8 mouse cellular contexts compared by ENCODE assay signal in the genomic region with DNA sequence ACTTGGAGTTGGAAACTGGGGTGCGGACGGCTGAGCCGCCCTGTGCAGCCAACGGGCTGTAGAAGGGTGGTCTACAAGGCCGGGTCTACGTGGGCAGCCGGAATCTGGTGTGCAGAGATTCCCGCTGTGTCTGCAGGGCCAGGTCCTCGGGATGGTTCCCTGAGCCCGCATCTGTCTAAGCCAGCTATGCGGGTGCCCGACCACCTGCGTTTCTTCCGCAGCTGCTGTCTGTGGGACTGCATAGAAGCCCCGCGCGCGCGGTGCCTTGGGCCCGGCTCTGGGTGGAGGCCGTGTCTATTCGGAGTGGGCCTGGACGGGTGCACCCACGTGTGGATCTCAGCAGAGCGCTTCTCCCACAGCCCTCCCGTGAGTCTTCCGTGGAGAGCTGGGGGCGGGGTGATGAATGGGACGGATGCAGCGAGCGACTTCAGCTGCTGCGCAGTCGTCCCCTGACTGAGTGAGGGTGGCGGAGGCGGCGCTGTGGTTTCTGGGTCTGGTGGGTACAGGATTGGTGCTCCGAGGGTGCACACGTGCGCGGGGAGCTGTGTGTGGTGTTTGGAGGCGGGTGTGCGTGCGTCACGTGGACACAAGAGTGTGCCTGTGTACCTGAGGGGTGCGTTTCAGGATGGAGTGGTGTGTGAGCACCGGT. TPM values are rescaled to one million over a fixed set of nuclear protein-coding genes. Genes with fewer than 3 reads are reported as not detected.
DNase-seq lines count a peak whose midpoint lies in the region; ATAC-seq and TF ChIP-seq lines count a peak whose summit lies in the region.

No protein-coding gene starts in this region.

- WGBS in embryonic facial prominence, embryonic 14.5 days: under 1% methylated on average over 35 of the region's 46 CpGs
- under 1% methylated on average over 44 of the region's 46 CpGs for WGBS in hindbrain, embryonic 13.5 days

- H3K4me2 ChIP-seq in embryonic facial prominence, embryonic 14.5 days (ENCODE audit: low read depth, low read length): peak overlapping the region; percentile 96
- peak overlapping the region; percentile 93 for H3K4me2 ChIP-seq in hindbrain, embryonic 13.5 days

- H3K9me3 ChIP-seq in ES-E14 (ENCODE audit: control insufficient read depth, insufficient read depth, low read depth, low read length): no peaks in the 10 kb centered on the region
- H3K9me3 ChIP-seq in embryonic facial prominence, embryonic 14.5 days (ENCODE audit: control insufficient read depth, low read length): no peaks in the 10 kb centered on the region
- H3K9me3 ChIP-seq in hindbrain, embryonic 13.5 days: no peaks in the 10 kb centered on the region

- in situ Hi-C loops in ES-E14 (cut with MboI; ENCODE audit: low sequenced_read_pairs in 2 of 2, unreplicated experiment in 2 of 2): no loop called here

- peak overlapping the region; percentile 72 to 98 for H3K4me3 ChIP-seq in ES-E14 (ENCODE audit: insufficient read depth in 1 of 2, low read depth in 1 of 2, low read length in 2 of 2, poor library complexity in 1 of 2, severe bottlenecking in 1 of 2)
- H3K4me3 ChIP-seq in embryonic facial prominence, embryonic 14.5 days (ENCODE audit: low read depth, low read length): peak overlapping the region; percentile 72
- H3K4me3 ChIP-seq in hindbrain, embryonic 13.5 days: peak overlapping the region; percentile 75

- peak; percentile 51 for ATAC-seq in embryonic facial prominence, embryonic 14.5 days (ENCODE audit: low read depth)
- ATAC-seq in hindbrain, embryonic 13.5 days (ENCODE audit: low FRiP score): peak; percentile 77
- ATAC-seq in megakaryocyte, adult 5-6 weeks (ENCODE audit: poor library complexity, severe bottlenecking): peak; percentile 34

- no peak overlapping the region for H3K27ac ChIP-seq in ES-E14 (ENCODE audit: insufficient read depth, low read depth, low read length, poor library complexity, severe bottlenecking)
- no peak overlapping the region for H3K27ac ChIP-seq in embryonic facial prominence, embryonic 14.5 days (replicated peaks; ENCODE audit: low read depth, low read length)
- peak overlapping the region; percentile 86 for H3K27ac ChIP-seq in hindbrain, embryonic 13.5 days

- peaks cover 13% of the 10 kb centered on the region for H3K27me3 ChIP-seq in embryonic facial prominence, embryonic 14.5 days (replicated peaks; ENCODE audit: control insufficient read depth, insufficient read depth, low read length)
- peaks cover 38% of the 10 kb centered on the region for H3K27me3 ChIP-seq in hindbrain, embryonic 13.5 days

- peak overlapping the region; percentile 20 for H3K9ac ChIP-seq in ES-E14 (ENCODE audit: insufficient read depth, low read depth, low read length, poor library complexity, severe bottlenecking)
- H3K9ac ChIP-seq in embryonic facial prominence, embryonic 14.5 days (ENCODE audit: low read depth, low read length): peak overlapping the region; percentile 69
- peak overlapping the region; percentile 82 for H3K9ac ChIP-seq in hindbrain, embryonic 13.5 days

- DNase-seq in ES-E14 (ENCODE audit: low read depth, low spot score): no peak
- DNase-seq in adrenal gland, postnatal 25 days: peak; percentile 34
- DNase-seq in embryonic facial prominence, embryonic 14.5 days (ENCODE audit: low spot score): peak; percentile 38
- peak; percentile 80 to 87 for DNase-seq in left cerebral cortex, adult 9 months (ENCODE audit: low spot score in 2 of 2)
- peak; percentile 76 for DNase-seq in right cerebral cortex, postnatal 4 days
- DNase-seq in urinary bladder, postnatal 25 days (ENCODE audit: low spot score): no peak

- H3K36me3 ChIP-seq in ES-E14 (ENCODE audit: control insufficient read depth, insufficient read depth, low read length, poor library complexity, severe bottlenecking): no peaks in the 10 kb centered on the region
- H3K36me3 ChIP-seq in embryonic facial prominence, embryonic 14.5 days (ENCODE audit: control insufficient read depth, insufficient read depth, low read length): no peaks in the 10 kb centered on the region
- H3K36me3 ChIP-seq in hindbrain, embryonic 13.5 days: no peaks in the 10 kb centered on the region

- peaks cover 0 to 4% of the 10 kb centered on the region in 2 experiments; a peak in 1 of 4 replicates for H3K4me1 ChIP-seq in ES-E14 (ENCODE audit: control insufficient read depth in 2 of 2, insufficient read depth in 2 of 2, low read length in 2 of 2, poor library complexity in 1 of 2)
- no peaks in the 10 kb centered on the region for H3K4me1 ChIP-seq in embryonic facial prominence, embryonic 14.5 days (ENCODE audit: control insufficient read depth, insufficient read depth, low read length)
- H3K4me1 ChIP-seq in hindbrain, embryonic 13.5 days (replicated peaks): peaks cover 51% of the 10 kb centered on the region

TF ChIP-seq in ES-E14, 5 proteins besides CTCF, POLR2A, EP300 and RAD21:
- TF ChIP-seq MAFK (IDR thresholded peaks at IDR 0.05; ENCODE audit: insufficient read depth, low read depth, low read length) (no peak), CHD2 (IDR thresholded peaks at IDR 0.05; ENCODE audit: low read depth, low read length) (no peak), HCFC1 (IDR thresholded peaks at IDR 0.05; ENCODE audit: borderline replicate concordance, insufficient read depth, low read length) (no peak), ZNF384 (IDR thresholded peaks at IDR 0.05; ENCODE audit: low read depth, low read length) (no peak), ZC3H11A (IDR thresholded peaks at IDR 0.05; ENCODE audit: borderline replicate concordance, low read depth, low read length) (no peak)

RNA-seq across cellular contexts. Expression of gene Camkk1, which starts 0.5 kb away (rescaled TPM):
- 4.3 and 4.5 TPM in 2 replicates for total RNA-seq in ES-E14 (2012; rRNA removed)
- 2.6 and 3.1 TPM in 2 replicates for total RNA-seq in adrenal gland, postnatal 25 days (2021)
- polyA plus RNA-seq in embryonic facial prominence, embryonic 14.5 days (2014; fragmentation: Nextera tagmentation; extraction: Ambion mirVana): 6.0 TPM in 2 replicates
- polyA plus RNA-seq in hindbrain, embryonic 13.5 days (2015; fragmentation: Nextera tagmentation; extraction: Ambion mirVana): 21.5 and 23.1 TPM in 2 replicates
- 0.23 and 0.51 TPM in 2 replicates for total RNA-seq in megakaryocyte, adult 5-6 weeks (2015)
- 0.94 and 1.2 TPM in 2 replicates for total RNA-seq in megakaryocyte, adult 5-6 weeks (2017)

RNA-seq across cellular contexts. Expression of gene P2rx1, which starts 20.4 kb away (rescaled TPM):
- 0.36 and 0.69 TPM in 2 replicates for total RNA-seq in ES-E14 (2012; rRNA removed)
- 0.15 TPM in 1 of 2 replicates, not detected in the other for total RNA-seq in adrenal gland, postnatal 25 days (2021)
- 2.3 and 3.0 TPM in 2 replicates for polyA plus RNA-seq in embryonic facial prominence, embryonic 14.5 days (2014; fragmentation: Nextera tagmentation; extraction: Ambion mirVana)
- polyA plus RNA-seq in hindbrain, embryonic 13.5 days (2015; fragmentation: Nextera tagmentation; extraction: Ambion mirVana): 0.65 TPM in 2 replicates
- total RNA-seq in megakaryocyte, adult 5-6 weeks (2015): 15.8 and 16.4 TPM in 2 replicates
- total RNA-seq in megakaryocyte, adult 5-6 weeks (2017): 9.8 and 10.4 TPM in 2 replicates

RNA-seq across cellular contexts. Expression of gene Ncbp3, which starts 28.3 kb away (rescaled TPM):
- total RNA-seq in ES-E14 (2012; rRNA removed): 9.6 and 10.4 TPM in 2 replicates
- 10.8 and 15.1 TPM in 2 replicates for total RNA-seq in adrenal gland, postnatal 25 days (2021)
- 9.2 and 9.5 TPM in 2 replicates for polyA plus RNA-seq in embryonic facial prominence, embryonic 14.5 days (2014; fragmentation: Nextera tagmentation; extraction: Ambion mirVana)
- 12.5 and 13.1 TPM in 2 replicates for polyA plus RNA-seq in hindbrain, embryonic 13.5 days (2015; fragmentation: Nextera tagmentation; extraction: Ambion mirVana)
- total RNA-seq in megakaryocyte, adult 5-6 weeks (2015): 8.1 and 8.9 TPM in 2 replicates
- 11.4 and 12.3 TPM in 2 replicates for total RNA-seq in megakaryocyte, adult 5-6 weeks (2017)

RNA-seq across cellular contexts. Expression of gene Atp2a3, which starts 58.3 kb away (rescaled TPM):
- total RNA-seq in ES-E14 (2012; rRNA removed): 10.7 and 17.4 TPM in 2 replicates
- total RNA-seq in adrenal gland, postnatal 25 days (2021): 5.4 and 6.3 TPM in 2 replicates
- polyA plus RNA-seq in embryonic facial prominence, embryonic 14.5 days (2014; fragmentation: Nextera tagmentation; extraction: Ambion mirVana): 4.8 and 5.6 TPM in 2 replicates
- 1.3 and 1.4 TPM in 2 replicates for polyA plus RNA-seq in hindbrain, embryonic 13.5 days (2015; fragmentation: Nextera tagmentation; extraction: Ambion mirVana)
- total RNA-seq in megakaryocyte, adult 5-6 weeks (2015): 83.5 and 92.8 TPM in 2 replicates
- total RNA-seq in megakaryocyte, adult 5-6 weeks (2017): 79.8 and 123 TPM in 2 replicates

Comparison
In these comparisons a context has a peak if more than half of its experiments do, and no peak if none do; other contexts are left out.
1. DNase-seq: peak in adrenal gland, postnatal 25 days (single experiment), embryonic facial prominence, embryonic 14.5 days (single experiment), left cerebral cortex, adult 9 months (2 of 2) and right cerebral cortex, postnatal 4 days (single experiment); none in ES-E14 (single experiment) and urinary bladder, postnatal 25 days (single experiment).
2. H3K9ac ChIP-seq: peak in every context shown above with its lines; median percentile 82 in hindbrain, embryonic 13.5 days; 69 in embryonic facial prominence, embryonic 14.5 days; 20 in ES-E14.
3. Peak in every context shown above with its lines, with median percentiles within 50 percentile points of each other: H3K4me3 ChIP-seq and ATAC-seq.